Mouse (Mus musculus) hindbrain, embryonic 16.5 days (tissue): ENCODE measurements at regions not wholly inside any gene's neighbourhood (a gene's known extent, or its start where the extent isn't known, plus 50 kb on each side); places are given as distances from the start of the nearest gene placed in this dataset.

Experiments used
- ATAC-seq: fragments of 200-750 bp; cut with Nextera tagmentation; 2 replicates; pipeline ENCODE4 v1.8.0; 2017; ENCODE audit warnings: moderate TSS enrichment, moderate library complexity
- H3K27ac ChIP-seq: fragments of 300-500 bp; sonication (generic); 2 replicates; pipeline ENCODE4 v1.5.1; 2014; ENCODE audit warnings: low read depth, mild to moderate bottlenecking, control low read depth, low read length, moderate library complexity
- H3K27me3 ChIP-seq: fragments of 300-500 bp; sonication (generic); replicated peaks from 2 replicates; pipeline ENCODE4 v1.6.1; 2014; ENCODE audit warnings: low read length; ENCODE audit not compliant: control insufficient read depth, insufficient read depth
- H3K36me3 ChIP-seq: fragments of 300-500 bp; sonication (generic); 2 replicates; pipeline ENCODE4 v1.6.1; 2014; ENCODE audit warnings: mild to moderate bottlenecking, low read length, moderate library complexity, mixed read lengths; ENCODE audit not compliant: control insufficient read depth, insufficient read depth
- H3K4me1 ChIP-seq: fragments of 300-500 bp; sonication (generic); 2 replicates; pipeline ENCODE4 v1.6.1; 2014; ENCODE audit warnings: low read depth, low read length; ENCODE audit not compliant: control insufficient read depth, insufficient read depth
- H3K4me2 ChIP-seq: fragments of 300-500 bp; sonication (generic); 2 replicates; pipeline ENCODE4 v1.6.1; 2014; ENCODE audit warnings: mild to moderate bottlenecking, low read length, control low read depth, moderate library complexity
- H3K4me3 ChIP-seq: fragments of 300-500 bp; sonication (generic); 2 replicates; pipeline ENCODE4 v1.5.1; 2014; ENCODE audit warnings: mild to moderate bottlenecking, low read length, control low read depth, moderate library complexity
- H3K9ac ChIP-seq: fragments of 300-500 bp; sonication (generic); 2 replicates; pipeline ENCODE4 v1.6.1; 2014; ENCODE audit warnings: low read depth, mild to moderate bottlenecking, control low read depth, low read length, moderate library complexity
- H3K9me3 ChIP-seq: fragments of 300-500 bp; sonication (generic); 2 replicates; pipeline ENCODE4 v1.6.1; 2014; ENCODE audit warnings: mild to moderate bottlenecking, low read length, moderate library complexity; ENCODE audit not compliant: control insufficient read depth
- WGBS: fragments of 180-500 bp; shearing (Covaris S2); extraction: QIAGEN DNeasy Blood & Tissue Kit; methylation state at CpG from one replicate; pipeline ENCODE4 v1.1.7; 2014; 5-methylcytosine and 5-hydroxymethylcytosine counted together

DNA sequence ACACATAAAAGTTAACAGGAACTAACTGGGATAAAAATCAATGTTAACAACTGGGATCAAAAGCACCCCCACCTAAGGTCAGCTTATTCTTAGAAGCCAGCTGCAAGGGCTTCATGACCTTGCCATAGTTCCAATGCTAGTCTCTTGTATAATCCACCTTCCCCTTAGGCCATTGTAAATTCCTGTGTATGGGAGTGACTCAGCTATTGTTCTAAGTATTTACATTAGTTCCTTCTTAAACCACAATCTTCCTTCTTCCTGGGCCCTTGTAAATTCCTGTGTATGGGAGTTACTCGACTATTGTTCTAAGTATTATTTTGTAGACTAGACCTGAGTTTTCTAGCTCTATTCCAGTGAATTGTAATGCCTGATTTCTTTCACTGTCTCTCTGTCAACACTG, 173.6 kb upstream of the Sema3d start:
- Histone ChIP-seq H3K9me3 (no peaks in the 10 kb centered on the region), H3K4me2 (no peak overlapping the region), H3K4me3 (no peak overlapping the region), H3K9ac (no peak overlapping the region), H3K36me3 (no peaks in the 10 kb centered on the region), H3K4me1 (no peaks in the 10 kb centered on the region), H3K27ac (no peak overlapping the region), H3K27me3 (no peaks in the 10 kb centered on the region)
- 76% methylated on average over 1 of the region's 1 CpGs for WGBS
- ATAC-seq = no peak

DNA sequence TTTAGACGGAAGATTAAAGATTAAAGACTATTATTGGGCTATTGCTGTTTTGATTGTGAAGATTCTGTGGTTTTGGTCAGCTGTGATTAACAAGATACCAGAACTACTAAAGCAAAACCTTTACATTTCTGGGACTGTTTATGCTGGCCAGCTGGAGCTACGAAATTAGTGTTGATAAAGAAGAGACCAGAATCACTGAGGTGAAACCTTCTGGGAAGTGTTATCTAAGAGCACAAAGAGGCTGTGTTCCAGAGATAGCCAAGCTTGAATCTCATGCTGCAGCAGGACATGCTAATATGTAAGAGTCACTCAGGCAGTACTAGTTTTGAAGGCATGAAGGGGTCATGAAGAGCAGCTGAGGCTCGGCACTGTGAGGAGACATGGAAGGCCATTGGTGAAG, 169.7 kb upstream of the Sema3d start:
- no peak overlapping the region for H3K4me2 ChIP-seq
- no peaks in the 10 kb centered on the region for H3K4me1 ChIP-seq
- no peak overlapping the region for H3K9ac ChIP-seq
- no peaks in the 10 kb centered on the region for H3K9me3 ChIP-seq
- H3K36me3 ChIP-seq = no peaks in the 10 kb centered on the region
- H3K27me3 ChIP-seq = no peaks in the 10 kb centered on the region
- H3K4me3 ChIP-seq = no peak overlapping the region
- H3K27ac ChIP-seq = no peak overlapping the region
- ATAC-seq = no peak
- WGBS = 91% methylated on average over 3 of the region's 3 CpGs

- H3K4me3 ChIP-seq = no peak overlapping the region
- no peaks in the 10 kb centered on the region for H3K27me3 ChIP-seq
- H3K4me1 ChIP-seq = no peaks in the 10 kb centered on the region
- no peaks in the 10 kb centered on the region for H3K36me3 ChIP-seq
- H3K27ac ChIP-seq = no peak overlapping the region
- no peak for ATAC-seq
- 91% methylated on average over 2 of the region's 2 CpGs for WGBS
- no peaks in the 10 kb centered on the region for H3K9me3 ChIP-seq
- no peak overlapping the region for H3K4me2 ChIP-seq
- H3K9ac ChIP-seq = no peak overlapping the region
Observed at GRCm38 (mm10) chr5:12219424-12220107, 163.6 kb upstream of the Sema3d start.

GRCm38 (mm10) chr5:12222622-12223021, 160.6 kb upstream of the Sema3d start:
- Histone ChIP-seq H3K4me3 (no peak overlapping the region), H3K9me3 (no peaks in the 10 kb centered on the region), H3K4me1 (no peaks in the 10 kb centered on the region), H3K4me2 (no peak overlapping the region), H3K36me3 (no peaks in the 10 kb centered on the region), H3K9ac (no peak overlapping the region), H3K27me3 (no peaks in the 10 kb centered on the region), H3K27ac (no peak overlapping the region)
- no peak for ATAC-seq
- 100% methylated on average over 1 of the region's 1 CpGs for WGBS

DNA sequence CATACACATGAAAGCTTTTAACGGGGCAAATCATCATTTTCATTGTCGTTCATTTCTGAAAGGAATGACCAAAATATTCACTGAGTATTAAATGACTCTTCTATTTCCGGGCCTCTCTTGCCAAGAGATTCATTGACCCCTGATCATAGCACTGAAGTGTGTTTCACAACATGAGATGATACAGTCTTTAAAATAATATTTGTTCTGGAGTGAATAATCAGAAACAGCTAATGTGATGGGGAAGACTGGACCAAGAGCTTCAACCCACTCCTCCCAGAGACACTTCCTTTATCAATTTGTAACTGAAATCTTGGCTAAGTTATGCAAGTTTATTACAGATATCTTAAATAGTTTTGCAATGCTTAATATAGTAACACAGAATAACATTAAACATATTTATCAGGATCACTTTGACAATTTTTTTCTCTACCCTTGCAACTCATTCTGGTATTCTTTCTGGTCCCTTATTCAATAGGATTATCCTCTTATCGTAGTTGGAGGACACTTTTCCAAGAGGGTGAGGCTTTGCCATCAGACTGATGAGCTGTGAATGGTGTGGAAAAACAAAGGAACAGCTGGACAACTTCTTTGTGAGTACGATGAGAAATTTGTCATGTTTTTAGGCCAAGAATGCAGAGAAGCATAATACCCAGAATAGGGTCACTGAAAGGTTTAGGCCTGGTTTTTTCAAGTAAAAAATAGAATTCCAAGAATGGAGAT, 149.6 kb upstream of the Sema3d start:
- ATAC-seq = no peak
- no peak overlapping the region for H3K27ac ChIP-seq
- H3K9ac ChIP-seq = no peak overlapping the region
- no peaks in the 10 kb centered on the region for H3K4me1 ChIP-seq
- no peaks in the 10 kb centered on the region for H3K9me3 ChIP-seq
- H3K27me3 ChIP-seq = no peaks in the 10 kb centered on the region
- no peak overlapping the region for H3K4me2 ChIP-seq
- H3K36me3 ChIP-seq = no peaks in the 10 kb centered on the region
- H3K4me3 ChIP-seq = no peak overlapping the region
- 71% methylated on average over 5 of the region's 5 CpGs for WGBS

DNA sequence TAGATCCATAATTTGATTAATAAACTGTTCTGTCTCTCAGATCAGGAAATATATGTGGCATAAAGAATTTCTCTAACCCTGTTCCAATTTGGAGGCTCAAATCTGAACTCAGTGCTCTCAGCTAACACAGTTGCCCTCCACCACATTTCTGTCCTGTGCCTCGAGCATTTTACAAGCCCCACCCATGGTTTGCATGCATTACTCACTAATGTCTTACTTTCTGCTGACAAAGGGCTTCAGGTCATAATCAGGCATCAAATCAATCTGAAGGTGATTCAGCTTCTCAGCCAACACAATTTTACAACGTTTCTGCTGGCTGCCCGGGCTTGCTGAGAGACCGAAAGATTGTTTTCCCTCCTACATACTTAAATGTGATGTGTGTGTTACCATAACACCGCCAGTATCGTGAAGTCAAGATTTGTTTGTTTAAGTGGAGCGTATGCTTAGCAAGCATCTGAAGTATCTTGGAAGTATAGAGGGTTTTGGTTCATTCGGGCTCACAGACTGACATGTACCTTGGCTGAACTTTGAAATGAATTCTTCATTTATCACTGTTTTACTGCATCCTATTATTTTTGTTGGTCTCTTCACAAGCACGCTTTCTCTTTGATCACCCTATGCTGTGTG, 139.9 kb upstream of the Sema3d start:
- H3K4me1 ChIP-seq = no peaks in the 10 kb centered on the region
- no peak overlapping the region for H3K9ac ChIP-seq
- H3K27ac ChIP-seq = no peak overlapping the region
- no peak overlapping the region for H3K4me2 ChIP-seq
- WGBS = 72% methylated on average over 9 of the region's 9 CpGs
- ATAC-seq = no peak
- H3K36me3 ChIP-seq = no peaks in the 10 kb centered on the region
- no peak overlapping the region for H3K4me3 ChIP-seq
- no peaks in the 10 kb centered on the region for H3K9me3 ChIP-seq
- no peaks in the 10 kb centered on the region for H3K27me3 ChIP-seq

GRCm38 (mm10) chr5:12293685-12294084, 89.5 kb upstream of the Sema3d start:
- no peak for ATAC-seq
- Histone ChIP-seq H3K4me1 (no peaks in the 10 kb centered on the region), H3K27ac (no peak overlapping the region), H3K4me3 (no peak overlapping the region), H3K9me3 (no peaks in the 10 kb centered on the region), H3K9ac (no peak overlapping the region), H3K36me3 (no peaks in the 10 kb centered on the region), H3K27me3 (no peaks in the 10 kb centered on the region), H3K4me2 (no peak overlapping the region)
- 67% methylated on average over 4 of the region's 4 CpGs for WGBS

- no peak for ATAC-seq
- Histone ChIP-seq H3K4me1 (no peaks in the 10 kb centered on the region), H3K9ac (no peak overlapping the region), H3K4me2 (no peak overlapping the region), H3K4me3 (no peak overlapping the region), H3K36me3 (no peaks in the 10 kb centered on the region), H3K27me3 (no peaks in the 10 kb centered on the region), H3K9me3 (no peaks in the 10 kb centered on the region), H3K27ac (no peak overlapping the region)
- WGBS = 76% methylated on average over 2 of the region's 2 CpGs
Observed at GRCm38 (mm10) chr5:12297331-12297730, 85.9 kb upstream of the Sema3d start.
